Comparison of ENCODE assay signal across 7 mouse cellular contexts in the genomic region with DNA sequence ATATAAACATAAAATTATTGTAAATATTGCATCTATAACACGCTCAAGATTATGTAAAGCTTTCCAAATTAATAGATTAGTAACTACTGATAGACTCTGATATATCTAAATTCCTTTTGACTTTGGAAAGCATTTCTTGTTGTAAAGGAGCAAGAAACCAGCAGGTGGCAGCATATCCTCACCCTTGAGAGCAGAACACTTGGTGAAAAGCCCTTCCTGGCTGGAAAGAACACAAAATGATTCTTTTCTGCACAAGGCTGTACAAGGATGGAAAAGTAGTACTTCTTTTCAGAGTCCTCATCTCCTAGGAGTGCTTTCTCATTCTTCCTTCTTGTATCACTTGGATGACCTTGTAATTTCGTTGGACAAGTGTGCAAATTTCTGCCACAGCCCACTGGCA.
A peak's percentile ranks its signal among the peaks of the same experiment; 100 is the strongest.
DNase-seq lines count a peak whose midpoint lies in the region; ATAC-seq lines count a peak whose summit lies in the region.

No protein-coding gene starts in this region.

- no peaks in the 10 kb centered on the region for H3K9me3 ChIP-seq in forebrain, embryonic 13.5 days (replicated peaks)

- H3K36me3 ChIP-seq in forebrain, embryonic 13.5 days (ENCODE audit: poor library complexity, severe bottlenecking) = no peaks in the 10 kb centered on the region

- H3K4me1 ChIP-seq in forebrain, embryonic 13.5 days = no peaks in the 10 kb centered on the region

- H3K27me3 ChIP-seq in forebrain, embryonic 13.5 days = no peaks in the 10 kb centered on the region

- H3K27ac ChIP-seq in forebrain, embryonic 13.5 days = no peak overlapping the region

- H3K4me3 ChIP-seq in forebrain, embryonic 13.5 days = no peak overlapping the region

- WGBS in forebrain, embryonic 13.5 days = 11% methylated on average over 2 of the region's 2 CpGs

- no peak overlapping the region for H3K4me2 ChIP-seq in forebrain, embryonic 13.5 days

- DNase-seq in 3T3-L1 (ENCODE audit: low read depth, low spot score) (peak; percentile 76), 416B (ENCODE audit: low read depth) (peak; percentile 64)
- DNase-seq in c-Kit-positive CD71-negative TER-119-negative erythroid progenitor cells, embryonic 14.5 days (ENCODE audit: low read depth) = peak; percentile 13
- DNase-seq in layer of hippocampus, adult 11-12 months (ENCODE audit: low spot score) = peak; percentile 84
- peak; percentile 49 for DNase-seq in lung, postnatal 36 days
- peak; percentile 66 for DNase-seq in telencephalon, adult 2 months (ENCODE audit: low read depth, low spot score)

- H3K9ac ChIP-seq in forebrain, embryonic 13.5 days = no peak overlapping the region

- ATAC-seq in forebrain, embryonic 13.5 days = peak; percentile 66

Comparison
In these comparisons a context has a peak if more than half of its experiments do, and no peak if none do; other contexts are left out.
1. DNase-seq: peak in every context shown above with its lines; median percentile 84 in layer of hippocampus, adult 11-12 months; 76 in 3T3-L1; 66 in telencephalon, adult 2 months; 64 in 416B; 49 in lung, postnatal 36 days; 13 in c-Kit-positive CD71-negative TER-119-negative erythroid progenitor cells, embryonic 14.5 days.